Mouse (Mus musculus): ENCODE data around the gene Igfbp4.

Gene Igfbp4

DNA sequence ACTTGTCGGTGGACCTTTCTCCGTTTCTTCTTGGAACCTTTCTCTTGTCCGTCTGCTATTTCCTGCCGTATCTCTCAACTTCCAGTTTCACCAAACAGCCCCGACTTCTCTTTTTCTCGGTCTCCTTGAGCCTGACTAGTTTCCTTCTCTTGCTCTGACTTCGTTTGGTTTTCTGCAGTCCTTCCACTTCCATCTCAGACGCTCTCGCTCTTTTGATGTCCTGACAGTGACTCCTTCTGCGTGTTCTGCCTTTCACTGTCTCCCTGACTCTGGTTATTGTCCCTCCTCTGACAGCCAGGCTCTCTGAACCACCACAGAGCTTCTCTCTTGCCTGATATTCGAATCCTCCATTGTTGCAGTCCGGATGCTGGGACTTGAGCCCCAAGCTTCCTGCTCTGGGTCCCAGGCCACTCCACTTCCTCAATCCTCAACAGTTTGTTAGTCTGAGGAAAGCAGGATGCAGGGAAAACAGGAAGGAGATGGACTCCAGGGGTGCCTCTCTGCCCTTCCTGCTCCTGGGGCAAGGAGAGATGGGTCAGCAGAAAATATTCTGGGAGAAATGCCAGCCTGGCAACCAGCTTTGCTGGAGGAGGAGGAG lies 1.9 kb downstream of the Igfbp4 start:
- DNase-seq (ENCODE audit: low spot score): no peak

DNA sequence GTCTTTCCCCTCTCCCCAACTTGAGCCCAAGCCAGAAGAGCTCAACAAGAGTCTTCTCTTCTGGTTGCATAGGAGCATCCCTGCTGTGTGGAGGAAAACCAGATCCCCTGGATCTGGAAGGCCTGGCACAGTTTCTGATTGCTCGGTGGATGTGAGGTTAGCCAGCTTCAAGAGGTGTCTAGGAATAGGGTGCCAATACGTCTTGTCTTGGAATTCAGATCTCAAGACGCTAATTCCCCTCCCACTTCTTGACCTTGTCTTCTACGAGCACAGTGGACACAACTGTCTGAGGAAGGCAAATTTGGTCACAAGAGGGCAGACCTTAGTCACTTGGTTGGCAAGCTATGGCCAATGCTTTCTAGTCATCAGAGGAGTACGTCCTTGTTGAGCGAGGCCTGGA lies 2.6 kb downstream of the Igfbp4 start:
- no peak for DNase-seq (ENCODE audit: low spot score)

DNA sequence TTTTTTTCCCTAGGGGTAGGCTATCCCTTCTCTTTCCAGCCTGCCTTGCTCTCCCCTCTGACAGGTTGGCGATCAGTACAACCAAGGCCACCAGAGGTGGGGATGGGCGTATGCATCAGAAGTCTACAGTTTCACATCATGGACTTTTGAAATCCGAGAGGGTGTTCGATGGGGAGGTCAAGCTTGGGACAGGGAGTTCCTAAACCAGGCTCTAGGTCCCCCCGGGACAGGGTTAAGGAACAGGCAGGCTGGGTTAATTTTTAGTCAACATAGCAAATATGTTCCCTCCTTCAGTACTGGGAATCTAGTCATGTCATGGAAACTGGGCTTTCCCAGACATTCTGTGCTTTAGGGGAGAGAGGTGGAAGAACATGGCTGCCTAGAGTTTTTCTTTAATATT lies 3.3 kb downstream of the Igfbp4 start:
- DNase-seq (ENCODE audit: low spot score): no peak

DNA sequence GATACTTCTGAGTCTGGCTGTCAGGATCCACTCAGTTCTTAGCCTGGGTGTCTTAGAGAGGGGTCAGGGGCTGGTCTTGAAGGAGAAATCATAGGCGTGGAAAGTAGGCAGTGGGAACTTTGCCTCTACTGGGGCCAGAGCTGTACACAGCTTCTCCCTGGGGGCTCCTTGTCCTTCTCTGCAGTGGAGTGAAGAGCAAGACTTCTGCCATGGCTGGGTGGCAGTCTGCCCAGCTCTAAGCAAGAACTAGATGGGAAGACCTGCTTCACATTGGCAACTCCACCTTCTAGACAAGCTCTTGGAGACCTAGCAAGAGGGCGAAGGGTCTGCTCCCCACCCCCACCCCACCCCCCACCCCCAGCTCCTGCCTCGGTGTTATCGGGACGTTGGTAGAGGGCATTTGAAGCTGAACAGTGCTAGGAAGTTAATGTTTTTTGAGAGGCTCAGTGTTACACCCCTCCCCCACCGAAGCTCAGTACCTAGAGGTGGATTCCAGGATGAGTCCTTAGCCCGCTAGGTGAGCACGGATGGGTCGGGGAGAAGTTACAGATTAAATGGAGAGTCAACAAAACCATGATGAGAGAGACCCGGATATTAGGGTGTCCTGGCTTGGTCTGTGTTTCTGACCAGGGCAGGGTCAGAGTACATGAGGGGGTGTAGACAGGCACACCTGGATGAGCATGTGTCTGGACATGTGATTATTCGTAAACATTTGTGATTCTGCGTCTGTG lies 4.3 kb downstream of the Igfbp4 start:
- no peak for DNase-seq (ENCODE audit: low spot score)

DNA sequence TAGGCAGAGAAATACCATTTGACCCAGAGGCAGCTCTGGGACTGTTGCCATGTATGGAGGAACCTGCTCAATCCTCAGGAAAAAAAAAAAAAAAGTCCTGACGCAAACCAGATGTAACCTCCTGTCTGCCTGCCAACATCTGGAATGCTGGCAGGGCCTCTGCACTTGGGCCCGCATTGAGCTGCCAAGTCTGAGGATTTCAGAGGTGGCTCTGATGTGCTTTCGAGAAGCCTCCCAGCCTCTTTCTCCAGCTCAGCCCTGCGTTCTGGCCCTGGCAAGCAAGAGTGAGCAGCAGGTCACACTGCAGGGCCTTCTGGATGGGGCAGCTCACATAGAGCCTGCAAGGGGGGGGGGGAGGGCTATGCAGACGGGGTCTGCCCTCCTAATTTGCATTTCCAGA lies 6.1 kb downstream of the Igfbp4 start:
- DNase-seq (ENCODE audit: low spot score): no peak

DNA sequence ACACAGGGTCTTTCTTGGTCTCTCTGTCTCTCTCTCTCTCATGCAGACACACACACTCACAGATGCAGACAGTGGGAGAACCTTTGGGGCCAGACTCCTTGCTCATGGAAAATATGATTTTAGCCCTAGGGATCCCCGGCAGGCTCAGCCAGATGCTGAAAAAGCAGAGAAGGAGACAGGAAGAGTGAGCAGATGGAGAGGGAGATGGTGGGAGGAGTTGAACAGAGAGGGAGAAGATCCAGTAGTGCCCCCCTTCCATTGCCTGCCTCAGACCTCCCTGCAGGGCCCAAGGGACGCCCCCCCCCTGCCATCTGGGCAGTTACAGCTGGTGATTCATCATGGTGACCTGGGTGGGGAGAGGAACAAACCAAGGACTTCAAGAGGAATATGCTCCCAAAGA lies 6.6 kb downstream of the Igfbp4 start:
- no peak for DNase-seq (ENCODE audit: low spot score)

DNA sequence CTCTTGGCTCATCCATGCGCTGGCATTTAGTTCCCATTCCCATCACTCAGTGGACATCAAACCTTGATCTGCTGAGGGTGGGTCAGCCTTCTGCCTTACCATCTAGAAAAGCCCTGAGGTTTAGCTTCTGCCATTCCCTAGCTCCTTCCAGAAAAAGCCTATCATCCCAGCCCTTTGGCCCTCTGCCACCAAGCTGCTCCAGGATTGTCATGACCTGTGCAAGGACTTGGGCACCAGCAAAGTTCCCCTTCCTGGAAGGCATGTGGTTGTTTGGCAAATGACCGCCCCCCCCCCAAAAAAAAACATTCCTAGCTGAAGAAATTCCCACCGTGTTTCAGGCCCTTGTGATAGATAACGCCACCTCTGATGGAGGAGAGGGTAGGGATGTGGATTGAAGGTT lies 14.1 kb downstream of the Igfbp4 start:
- DNase-seq (ENCODE audit: low spot score): no peak

DNA sequence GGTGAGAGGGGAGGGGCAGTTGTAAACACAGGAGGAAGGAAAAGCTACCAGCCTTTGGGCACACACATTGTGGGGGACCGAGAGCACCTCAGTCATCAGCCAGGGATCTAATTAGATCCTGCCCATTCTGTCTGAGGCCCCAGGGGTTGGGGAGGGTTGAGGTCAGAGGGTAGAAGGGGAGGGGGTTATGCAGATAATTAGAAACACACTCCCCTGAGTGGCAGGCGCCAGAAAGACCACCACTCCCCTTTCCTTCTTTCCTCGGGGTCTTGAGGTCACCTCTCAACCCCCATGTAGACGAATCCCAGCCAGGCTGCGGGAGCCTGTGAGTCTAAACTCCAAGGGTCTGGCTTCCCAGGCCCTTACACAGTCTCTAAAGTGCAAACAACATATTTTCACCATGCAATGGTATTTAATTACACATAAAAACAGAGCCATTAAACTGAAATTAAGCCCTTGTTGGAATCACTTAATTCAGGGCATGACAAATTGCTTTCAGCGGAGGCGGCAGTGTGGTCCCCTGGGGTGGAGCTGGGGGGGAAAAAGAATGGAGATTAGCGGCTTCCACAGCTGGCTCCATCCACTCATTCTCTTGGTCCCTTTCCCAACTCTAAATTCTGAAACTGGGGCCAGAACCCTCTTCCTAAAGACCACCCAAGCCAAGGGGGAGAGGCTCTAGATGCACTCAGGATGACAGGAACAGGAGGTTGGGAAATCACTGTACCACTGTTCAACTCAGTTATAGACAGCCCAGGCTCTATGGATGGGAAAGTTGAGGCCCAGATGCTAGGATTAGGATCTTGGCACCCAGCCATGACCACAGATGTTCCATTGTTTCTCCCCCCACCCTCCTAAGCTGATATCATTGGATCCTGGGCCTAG lies 14.8 kb downstream of the Igfbp4 start:
- no peak for DNase-seq (ENCODE audit: low spot score)

DNA sequence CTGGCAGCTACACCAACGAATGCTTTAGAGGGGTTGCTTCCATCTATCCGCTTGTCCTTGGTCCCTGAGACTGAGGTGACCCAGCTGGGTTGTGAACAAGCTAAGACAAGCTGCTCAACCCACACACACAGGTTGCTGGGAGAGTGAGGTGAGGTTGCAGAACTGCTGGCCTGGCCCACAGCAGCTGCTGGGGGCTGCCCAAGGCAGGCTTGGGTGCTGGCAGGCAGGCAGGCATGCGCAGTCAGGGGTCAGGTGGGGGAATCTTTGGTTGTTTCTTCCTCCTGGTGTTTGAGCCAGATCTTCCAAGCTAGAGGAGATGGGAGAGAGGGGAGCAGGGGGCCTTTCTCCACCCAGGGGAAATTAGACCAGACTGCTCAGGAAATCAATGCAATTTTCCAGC lies 19.4 kb downstream of the Igfbp4 start:
- DNase-seq (ENCODE audit: low spot score): no peak

DNA sequence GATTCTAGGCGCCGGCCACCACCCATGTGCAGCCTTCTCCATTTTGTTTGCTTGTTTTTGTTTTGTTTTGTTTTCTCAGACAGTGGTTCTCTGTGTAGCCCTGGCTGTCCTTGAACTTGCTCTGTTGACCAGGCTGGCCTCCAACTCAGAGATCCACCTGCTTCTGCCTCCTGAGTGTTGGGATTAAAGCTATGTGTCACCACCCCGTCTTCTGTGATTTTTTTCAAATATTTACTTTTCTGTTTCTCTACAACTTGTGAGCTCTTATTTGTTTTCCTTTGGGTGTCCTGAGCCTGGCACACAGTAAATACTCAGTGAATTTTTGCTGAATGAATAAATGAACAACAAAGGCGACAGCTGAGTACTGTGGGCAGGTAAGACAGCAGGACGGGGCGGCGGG lies 21.6 kb downstream of the Igfbp4 start:
- DNase-seq (ENCODE audit: low spot score): no peak

DNA sequence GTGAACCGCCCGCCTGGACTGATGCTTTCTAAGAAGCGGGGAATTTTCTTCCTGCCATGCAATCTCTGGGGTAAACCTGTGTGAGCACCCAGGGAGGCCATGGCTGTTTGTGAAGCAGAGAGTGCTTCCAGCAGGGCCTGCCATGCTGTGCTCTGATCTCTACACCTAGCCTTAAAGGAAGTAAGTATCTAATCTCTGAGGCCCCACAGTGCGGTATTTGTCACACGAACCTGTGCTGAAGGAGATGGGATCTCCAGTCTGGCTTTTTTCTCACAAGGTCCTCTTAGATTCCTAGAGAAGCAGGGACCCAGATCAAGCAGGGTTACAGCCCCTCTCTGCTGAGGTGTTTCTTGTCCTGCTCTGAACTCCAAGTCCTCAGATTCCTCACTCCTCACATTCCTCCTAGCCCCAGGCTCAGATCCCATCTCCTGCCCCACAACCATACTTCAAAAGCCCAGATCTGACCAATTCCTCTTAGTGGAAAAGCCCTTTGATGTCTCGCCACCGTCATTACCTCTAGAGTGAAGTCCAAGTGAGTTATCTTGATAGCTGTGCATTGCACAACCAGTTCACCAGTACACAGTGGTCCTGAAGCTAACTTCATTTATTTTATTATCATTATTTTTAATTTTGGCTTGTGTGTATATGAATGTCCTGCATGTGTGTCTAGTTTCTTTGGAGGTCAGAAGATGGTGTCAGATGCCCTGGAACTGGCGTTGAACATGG lies 22.5 kb downstream of the Igfbp4 start:
- DNase-seq (ENCODE audit: low spot score): no peak

DNA sequence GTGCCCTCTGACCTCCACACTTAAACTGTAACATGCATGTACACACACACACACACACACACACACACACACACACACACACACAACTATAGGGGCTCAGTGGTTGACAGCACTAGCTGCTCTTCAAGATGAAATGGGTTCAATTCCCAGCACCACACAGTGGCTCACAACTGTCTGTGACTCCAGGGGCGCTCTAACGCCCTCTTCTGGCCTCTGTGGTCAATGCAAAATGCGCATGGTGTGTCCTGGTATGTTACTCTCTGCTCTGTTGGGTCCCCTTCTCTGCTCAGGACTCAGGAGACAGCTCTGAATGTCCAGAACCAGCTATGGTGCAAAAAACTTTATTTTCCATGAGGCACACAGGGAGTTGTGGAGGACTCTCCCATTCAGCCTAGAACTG lies 24.3 kb downstream of the Igfbp4 start:
- no peak for DNase-seq (ENCODE audit: low spot score)

DNA sequence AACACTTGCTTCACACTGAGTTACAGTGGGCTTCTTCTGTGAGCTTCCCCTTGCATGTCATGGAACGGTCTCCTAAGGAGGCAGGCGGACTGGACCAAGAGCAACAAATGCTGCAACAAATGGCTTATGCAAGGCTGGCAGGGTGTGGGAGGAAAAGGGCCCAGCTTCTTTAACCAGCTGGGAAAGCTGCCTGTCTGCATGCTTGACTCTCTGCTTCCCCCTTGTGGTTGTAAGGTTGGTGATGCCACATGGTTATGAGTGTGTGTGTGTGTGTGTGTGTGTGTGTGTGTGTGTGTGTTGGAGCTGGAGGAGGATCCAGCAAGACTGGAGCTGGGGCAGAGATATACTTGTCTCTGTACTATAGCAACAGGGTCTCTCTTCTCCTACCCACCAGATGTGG lies 24.9 kb downstream of the Igfbp4 start:
- DNase-seq (ENCODE audit: low spot score): peak; percentile 26

DNA sequence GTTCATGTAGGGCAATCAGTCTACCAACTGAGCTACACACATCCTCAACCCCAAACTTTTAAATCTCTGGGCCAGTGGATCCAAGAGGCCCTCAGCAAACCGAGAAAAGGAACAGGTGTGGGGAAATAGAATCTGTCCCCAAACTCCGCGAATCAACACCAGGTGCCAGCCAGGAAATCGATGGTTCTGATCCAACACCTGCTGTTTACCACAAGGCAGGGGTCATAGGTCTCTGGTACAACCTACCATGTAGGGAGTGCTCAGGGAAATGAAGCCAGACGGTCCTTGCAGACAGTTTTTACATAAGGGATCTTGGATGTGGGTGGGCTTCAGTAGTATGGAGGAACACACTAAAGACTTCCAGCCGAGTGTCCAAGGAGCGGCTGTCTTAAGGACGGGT lies 26.5 kb downstream of the Igfbp4 start:
- DNase-seq (ENCODE audit: low spot score): no peak

DNA sequence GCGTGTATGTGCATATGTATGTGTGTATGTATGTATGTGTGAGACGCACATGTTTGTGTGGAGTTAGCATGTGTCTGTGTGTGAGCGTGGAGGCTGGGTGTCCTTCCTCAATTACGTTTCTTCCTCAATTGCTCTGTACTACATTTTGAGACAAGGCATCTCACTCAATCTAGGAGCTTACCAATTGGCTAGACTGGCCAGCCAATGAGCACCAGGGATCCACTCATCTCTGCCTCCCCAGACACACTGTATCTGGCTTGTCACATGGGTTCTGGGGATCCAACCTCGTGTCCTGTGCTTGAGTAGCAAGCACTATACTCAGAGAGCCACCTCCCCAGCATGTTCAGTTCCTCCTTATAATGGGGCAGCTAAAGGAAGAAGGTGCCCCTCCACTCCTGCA lies 27.4 kb downstream of the Igfbp4 start:
- no peak for DNase-seq (ENCODE audit: low spot score)

DNA sequence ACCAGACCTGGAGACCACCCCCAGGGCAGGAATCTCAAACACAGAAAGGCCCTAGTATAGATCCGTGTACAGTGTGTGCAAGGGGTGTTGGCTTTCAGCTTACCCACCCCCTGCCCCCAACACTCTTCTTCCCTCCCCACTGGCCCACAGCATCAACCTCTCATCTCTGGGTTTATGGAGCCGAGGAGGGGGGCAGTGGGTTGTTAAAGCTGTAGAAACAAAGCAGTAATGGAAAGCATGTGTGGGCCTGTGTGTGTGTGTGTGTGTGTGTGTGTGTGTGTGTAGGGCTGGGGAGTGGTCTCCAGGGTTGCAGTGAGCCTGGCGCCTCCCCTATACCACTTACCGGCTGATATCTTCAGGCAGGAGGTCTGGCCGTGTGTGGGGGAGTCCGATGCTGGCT lies 30.8 kb downstream of the Igfbp4 start:
- DNase-seq (ENCODE audit: low spot score): no peak

DNA sequence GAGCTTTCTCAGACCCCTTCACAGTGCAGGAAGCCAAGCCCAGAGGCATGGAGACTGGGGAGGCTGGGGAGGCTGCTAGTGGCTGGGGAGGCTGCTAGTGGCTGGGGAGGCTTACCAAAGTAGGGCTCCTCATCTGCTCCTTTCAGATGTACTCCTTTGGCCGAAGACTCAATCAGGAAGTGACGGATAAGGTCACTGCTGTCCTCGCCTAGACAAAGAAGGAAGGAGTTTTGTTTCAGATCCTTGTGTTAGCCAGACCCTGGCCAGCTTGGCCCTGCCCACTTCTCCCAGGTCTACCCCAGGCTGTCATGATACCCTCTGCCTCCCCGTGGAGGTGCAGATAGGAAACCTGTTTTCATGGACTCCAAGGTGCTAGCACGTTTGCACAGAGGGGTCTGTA lies 32.7 kb downstream of the Igfbp4 start:
- DNase-seq (ENCODE audit: low spot score): no peak

DNA sequence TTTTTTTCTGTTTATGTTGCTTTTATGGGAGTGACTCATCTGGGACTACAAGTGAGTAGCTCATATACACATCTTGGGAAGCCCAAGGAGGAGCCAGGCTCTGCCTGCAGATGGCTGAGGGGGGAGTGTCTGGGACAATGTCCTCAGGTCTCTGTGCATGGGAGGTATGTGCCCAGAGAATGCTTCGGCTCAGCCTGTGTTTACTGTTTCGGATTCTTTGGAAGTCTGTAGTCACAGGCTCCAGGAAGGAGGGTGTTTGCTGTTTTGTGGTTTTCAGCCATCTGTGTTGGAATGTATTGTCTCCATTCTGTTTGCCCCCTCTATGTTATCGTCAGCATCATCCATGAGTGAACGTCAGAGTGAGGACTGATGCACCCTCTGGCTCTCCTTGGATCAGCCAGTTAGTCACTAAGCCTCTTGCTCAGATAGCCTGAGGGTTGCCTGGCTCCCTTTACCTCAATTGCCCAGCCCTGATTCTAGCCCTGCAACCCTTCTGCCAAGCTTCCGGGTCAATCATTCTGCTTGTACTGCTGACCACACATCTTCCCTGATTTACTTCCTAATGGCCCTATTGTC lies 35.8 kb downstream of the Igfbp4 start:
- DNase-seq (ENCODE audit: low spot score): no peak

DNA sequence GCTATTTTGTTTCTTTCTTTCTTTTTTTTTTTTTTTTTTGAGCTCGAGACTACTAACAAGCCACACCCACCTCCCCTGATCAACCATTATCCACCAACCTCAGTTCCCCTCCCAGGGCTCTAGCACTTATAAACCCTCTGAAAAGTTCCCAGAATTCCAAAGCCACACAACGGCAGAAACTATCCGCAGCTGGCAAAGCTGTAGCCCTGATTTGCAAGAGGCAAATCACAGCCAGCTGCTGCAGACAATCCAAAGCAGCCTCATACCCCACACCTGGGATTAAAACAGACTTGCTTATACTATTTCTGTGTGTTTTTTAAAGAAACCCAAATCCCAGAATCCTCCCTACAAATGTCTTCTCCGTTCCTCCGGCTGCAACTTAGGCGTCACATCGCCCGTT lies 36.8 kb downstream of the Igfbp4 start:
- DNase-seq (ENCODE audit: low spot score): no peak

DNA sequence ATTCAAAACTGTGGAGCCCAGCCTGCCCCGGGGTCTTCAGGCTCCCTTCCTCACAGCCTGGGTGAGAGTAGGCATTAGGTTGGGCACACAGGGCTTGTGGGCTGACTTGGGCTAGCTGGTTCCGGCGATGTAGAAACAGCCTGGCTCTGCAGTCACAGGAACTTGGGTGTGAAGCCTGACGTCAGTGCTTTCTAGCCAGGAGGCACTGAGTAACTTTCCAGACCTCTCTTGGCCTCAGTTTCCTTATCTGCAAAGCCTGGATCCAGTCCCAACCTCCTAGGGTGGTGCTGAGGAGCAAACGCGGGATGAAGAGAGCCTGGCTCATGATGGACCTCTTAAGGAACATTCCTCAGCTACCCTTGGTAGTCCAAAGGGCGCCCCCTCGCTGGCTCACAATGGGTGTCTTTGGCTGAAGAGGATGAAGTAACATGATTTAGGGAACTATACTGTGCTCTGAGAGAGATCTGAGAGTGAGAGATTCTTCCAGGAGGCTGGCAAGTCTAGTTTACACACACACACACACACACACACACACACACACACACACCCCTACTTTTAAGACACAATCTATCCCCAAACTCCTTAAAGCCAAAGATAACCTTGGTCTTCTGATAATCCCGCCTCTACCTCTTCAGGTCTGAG lies 40.0 kb downstream of the Igfbp4 start:
- DNase-seq (ENCODE audit: low spot score): no peak

DNA sequence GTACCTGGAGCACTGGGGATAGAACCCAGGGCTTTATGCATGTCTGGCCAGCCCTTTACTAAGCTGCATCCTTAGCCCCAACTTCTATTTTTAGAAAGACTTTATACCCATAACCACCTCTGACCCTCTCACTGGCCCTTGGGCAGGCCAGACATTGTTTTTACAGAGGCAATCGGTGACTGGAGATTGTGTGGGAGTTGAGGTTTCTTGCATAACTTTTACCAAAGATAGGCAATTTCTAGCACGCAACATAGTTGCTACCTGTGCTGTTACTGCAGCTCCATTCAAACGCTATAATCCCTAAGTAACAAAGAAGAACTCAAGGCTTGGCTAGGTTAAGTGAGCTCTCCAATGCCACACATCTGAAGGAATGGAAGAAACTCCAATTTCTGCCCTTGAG lies 40.5 kb downstream of the Igfbp4 start:
- DNase-seq (ENCODE audit: low spot score): no peak

DNA sequence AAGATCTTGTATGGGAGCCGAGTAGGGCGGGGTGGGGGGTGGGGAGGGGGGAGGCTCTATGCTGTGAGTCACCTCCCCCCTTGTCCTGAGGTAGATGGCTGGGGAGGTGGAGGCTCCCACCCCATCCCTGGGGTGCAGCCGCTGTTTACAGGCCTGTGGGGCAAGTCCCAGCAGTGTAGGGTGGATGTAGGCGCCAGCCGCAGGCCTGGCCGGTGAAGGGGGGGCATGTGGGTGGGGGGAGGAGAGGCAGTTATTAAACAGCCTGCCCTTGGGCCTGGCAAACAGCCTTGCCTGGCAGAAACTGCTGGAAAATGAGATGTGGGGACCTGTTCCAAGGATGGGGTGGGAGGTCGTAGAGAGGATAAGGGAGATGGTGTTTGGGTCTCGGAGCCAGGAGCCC lies 41.1 kb downstream of the Igfbp4 start:
- no peak for DNase-seq (ENCODE audit: low spot score)
